Mouse (Mus musculus) thymus, postnatal 14 days (tissue): ENCODE data around the gene Gm20388.

Experiments
- DNase-seq: peaks from one replicate; pipeline ENCODE4 v3.0.0; 2021

Gm20388 gene

GRCm38 (mm10) chr8:122574667-122575251, 2664.1 kb downstream of the Gm20388 start:
- DNase-seq, result no peak

GRCm38 (mm10) chr8:122575286-122575685, 2664.6 kb downstream of the Gm20388 start:
- DNase-seq, result no peak

GRCm38 (mm10) chr8:122575735-122576647, 2665.3 kb downstream of the Gm20388 start:
- DNase-seq, result no peak

GRCm38 (mm10) chr8:122576648-122577022, 2666.0 kb downstream of the Gm20388 start, which contains the start of gene Aprt:
TSS of gene Aprt (minus strand) at chr8:122576909.
- peak; percentile 98 for DNase-seq

GRCm38 (mm10) chr8:122577116-122577515, 2666.5 kb downstream of the Gm20388 start:
- DNase-seq, result no peak

- no peak for DNase-seq
These were observed 2668.6 kb downstream of the Gm20388 start for GRCm38 (mm10) chr8:122579196-122579595.

- no peak for DNase-seq
These were observed 2670.3 kb downstream of the Gm20388 start for GRCm38 (mm10) chr8:122580926-122581325.

- DNase-seq, result no peak
These were observed 2674.3 kb downstream of the Gm20388 start for GRCm38 (mm10) chr8:122584981-122585380.

- no peak for DNase-seq
These were observed 2674.8 kb downstream of the Gm20388 start for GRCm38 (mm10) chr8:122585411-122585891.

- no peak for DNase-seq
These were observed 2675.5 kb downstream of the Gm20388 start for GRCm38 (mm10) chr8:122586171-122586570.

- DNase-seq, result no peak
These were observed 2676.1 kb downstream of the Gm20388 start for GRCm38 (mm10) chr8:122586749-122587148.

GRCm38 (mm10) chr8:122593240-122593639, 2682.6 kb downstream of the Gm20388 start:
- DNase-seq, result no peak

GRCm38 (mm10) chr8:122593783-122594507, 2683.3 kb downstream of the Gm20388 start:
- DNase-seq, result no peak

- peak; percentile 51 for DNase-seq
These were observed 2685.4 kb downstream of the Gm20388 start for GRCm38 (mm10) chr8:122596031-122596430.

GRCm38 (mm10) chr8:122600666-122601065, 2690.0 kb downstream of the Gm20388 start:
- DNase-seq, result no peak

GRCm38 (mm10) chr8:122604640-122605039, 2694.0 kb downstream of the Gm20388 start:
- DNase-seq, result no peak

GRCm38 (mm10) chr8:122605367-122605766, 2694.7 kb downstream of the Gm20388 start:
- no peak for DNase-seq

GRCm38 (mm10) chr8:122606810-122607209, 2696.2 kb downstream of the Gm20388 start:
- no peak for DNase-seq

- no peak for DNase-seq
These were observed 2699.6 kb downstream of the Gm20388 start for GRCm38 (mm10) chr8:122610209-122610608.

GRCm38 (mm10) chr8:122610612-122611277, 2700.1 kb downstream of the Gm20388 start:
- no peak for DNase-seq

GRCm38 (mm10) chr8:122611295-122612133, 2700.9 kb downstream of the Gm20388 start, which contains the start of the genes Galns and Trappc2l:
TSS of gene Galns (minus strand) at chr8:122611463.
TSS of gene Trappc2l (plus strand) at chr8:122611640.
- DNase-seq, result peak; percentile 97
